ENCODE assay signal across 27 mouse cellular contexts in the genomic region with DNA sequence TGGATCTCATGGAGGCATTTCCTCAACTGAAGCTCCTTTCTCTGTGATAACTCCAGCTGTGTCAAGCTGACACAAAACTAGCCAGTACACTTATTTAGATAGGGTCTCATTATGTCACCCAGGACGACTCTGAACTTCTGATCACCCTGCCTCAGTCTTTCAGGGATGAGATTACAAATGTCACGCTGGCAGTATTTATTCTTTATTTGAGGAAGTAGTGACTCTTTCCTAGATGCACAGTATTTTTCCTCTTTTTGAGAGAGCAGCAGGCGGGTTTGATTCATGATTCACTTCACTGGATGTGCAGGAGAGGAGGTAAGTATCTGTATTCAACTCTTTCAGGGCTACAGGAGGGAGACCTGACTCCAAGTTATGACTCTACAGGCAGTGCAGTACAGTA. TPM values are rescaled to one million over a fixed set of nuclear protein-coding genes. Genes with fewer than 3 reads are reported as not detected.
A peak's percentile ranks its signal among the peaks of the same experiment; 100 is the strongest.
DNase-seq lines count a peak whose midpoint lies in the region; ATAC-seq and TF ChIP-seq lines count a peak whose summit lies in the region.
"Had no signal": no experiment of that assay in that cellular context is flagged by ENCODE, and none has a peak within 500 bp of the region (broad histone marks: within the 10 kb centered on the region; RNA-seq: fewer than 3 reads in every experiment).

No protein-coding gene starts in this region.

- peak; percentile 59 for DNase-seq in MEL (ENCODE audit: low read depth, low spot score)
- no peak for DNase-seq in left cerebral cortex, adult 11 months (ENCODE audit: low spot score)
- DNase-seq in gastrocnemius, postnatal 25 days: no peak
- DNase-seq in spleen, postnatal 14 days (ENCODE audit: low spot score in 2 of 2): no peak
- DNase-seq: adrenal gland, adult 2 months; adrenal gland, postnatal 10 days; adrenal gland, postnatal 25 days; B cell, adult 2 months; cerebellum, adult 11-12 months; cerebellum, adult 2 months; cerebellum, adult 9-10 months; cerebellum, postnatal 10 days; cerebellum, postnatal 25 days; forebrain, postnatal 0 days had no signal

- H3K4me3 ChIP-seq in MEL (ENCODE audit: control insufficient read depth in 1 of 2, insufficient read depth in 1 of 2, low read depth in 2 of 2, low read length in 2 of 2): no peak overlapping the region
- no peak overlapping the region for H3K4me3 ChIP-seq in macrophage (ENCODE audit: inconsistent target)
- H3K4me3 ChIP-seq: embryonic facial prominence, embryonic 10.5 days; embryonic facial prominence, embryonic 12.5 days; forebrain, embryonic 13.5 days; forebrain, embryonic 15.5 days had no signal

- no peak for TF ChIP-seq RAD21 in MEL (IDR thresholded peaks at IDR 0.05; ENCODE audit: low read depth, low read length)

- H3K79me2 ChIP-seq in MEL (ENCODE audit: control insufficient read depth, insufficient read depth, low read length, poor library complexity) (peaks cover 42% of the 10 kb centered on the region), macrophage (ENCODE audit: inconsistent target) (peaks cover 89% of the 10 kb centered on the region)

- TF ChIP-seq EP300 in MEL (IDR thresholded peaks at IDR 0.05; ENCODE audit: low read depth in 1 of 2, low read length in 2 of 2): no peak

- H3K27ac ChIP-seq in MEL (ENCODE audit: control insufficient read depth, low read depth, low read length) (no peak overlapping the region), macrophage (peak overlapping the region; percentile 19; the same call in 1 of the 2 replicates)
- H3K27ac ChIP-seq: embryonic facial prominence, embryonic 10.5 days; embryonic facial prominence, embryonic 12.5 days; forebrain, embryonic 13.5 days; forebrain, embryonic 15.5 days had no signal

- TF ChIP-seq CTCF in MEL (IDR thresholded peaks at IDR 0.05 in 2 of 3, conservative IDR thresholded peaks at IDR 0.05 in 1 of 3; ENCODE audit: control insufficient read depth in 1 of 3, insufficient read depth in 1 of 3, low read depth in 2 of 3, low read length in 3 of 3, poor library complexity in 1 of 3, severe bottlenecking in 1 of 3): no peak

- TF ChIP-seq POLR2A in MEL (IDR thresholded peaks at IDR 0.05; ENCODE audit: control insufficient read depth in 1 of 2, insufficient read depth in 1 of 2, low read depth in 1 of 2, low read length in 2 of 2, poor library complexity in 1 of 2): no peak

- H3K36me3 ChIP-seq in MEL (ENCODE audit: control insufficient read depth in 1 of 2, insufficient read depth in 2 of 2, low read length in 2 of 2) (peaks cover 16 to 56% of the 10 kb centered on the region in 2 experiments), macrophage (ENCODE audit: inconsistent target) (peaks cover 28% of the 10 kb centered on the region)

- no peaks in the 10 kb centered on the region for H3K9me3 ChIP-seq in MEL (replicated peaks; ENCODE audit: insufficient read depth, low read length)
- H3K9me3 ChIP-seq: embryonic facial prominence, embryonic 10.5 days; embryonic facial prominence, embryonic 12.5 days; forebrain, embryonic 13.5 days; forebrain, embryonic 15.5 days; G1E had no signal

- no peak overlapping the region for H3K9ac ChIP-seq in MEL (ENCODE audit: control insufficient read depth, low read depth, low read length, poor library complexity, severe bottlenecking)
- H3K9ac ChIP-seq: embryonic facial prominence, embryonic 12.5 days; forebrain, embryonic 13.5 days; forebrain, embryonic 15.5 days; forebrain, postnatal 0 days had no signal

- no peaks in the 10 kb centered on the region for H3K27me3 ChIP-seq in MEL (ENCODE audit: control insufficient read depth in 1 of 2, insufficient read depth in 2 of 2, low read length in 2 of 2)
- H3K27me3 ChIP-seq: CH12.LX; embryonic facial prominence, embryonic 12.5 days; forebrain, embryonic 13.5 days; forebrain, embryonic 15.5 days had no signal

- peak; percentile 63 for ATAC-seq in granulocyte monocyte progenitor cell, adult 5-6 weeks (replicated peaks; ENCODE audit: poor library complexity, severe bottlenecking)
- ATAC-seq: CD4-positive, CD25-positive, alpha-beta regulatory T cell, adult 4 months; forebrain, embryonic 13.5 days; forebrain, embryonic 15.5 days; forebrain, postnatal 0 days had no signal

- peaks cover 0 to 8% of the 10 kb centered on the region in 2 experiments; a peak in 1 of 4 replicates for H3K4me1 ChIP-seq in MEL (ENCODE audit: control insufficient read depth in 1 of 2, insufficient read depth in 2 of 2, low read length in 2 of 2)
- H3K4me1 ChIP-seq: embryonic facial prominence, embryonic 10.5 days; embryonic facial prominence, embryonic 12.5 days; forebrain, embryonic 13.5 days; forebrain, embryonic 15.5 days had no signal

- WGBS in macrophage (ENCODE audit: missing documents): 23% methylated on average over 3 of the region's 3 CpGs

TF ChIP-seq in MEL, 35 proteins besides CTCF, POLR2A, EP300 and RAD21:
- TF ChIP-seq ETS1 (IDR thresholded peaks at IDR 0.05; ENCODE audit: low read depth, low read length) (peak; percentile 39; the same call in 1 of the 2 replicates), GATA1 (IDR thresholded peaks at IDR 0.05; ENCODE audit: low read depth, low read length) (no peak)

RNA-seq across cellular contexts. Expression of a gene that starts 17.3 kb away (rescaled TPM):
- not detected in 2 replicates for total RNA-seq in MEL (2012; rRNA removed)
- polyA plus RNA-seq in MEL (2012; ENCODE audit: insufficient read depth in 1 of 2, insufficient read length in 2 of 2, low read depth in 1 of 2, low replicate concordance in 2 of 2, missing spikeins in 1 of 2) (not detected), macrophage (2018) (not detected in 3 replicates)
- not detected in 2 replicates for total RNA-seq in granulocyte monocyte progenitor cell, adult 5-6 weeks (2014; fragmentation: Nextera tagmentation)
- not detected in 2 replicates for total RNA-seq in granulocyte monocyte progenitor cell, adult 5-6 weeks (2017)
- not detected for total RNA-seq in macrophage (2018; cell fraction: chromatin; rRNA removed)
- total RNA-seq in macrophage (2018; cell fraction: cytosol; rRNA removed): not detected
- not detected for total RNA-seq in macrophage (2018; cell fraction: nucleus; rRNA removed)
- not detected for total RNA-seq in gastrocnemius, postnatal 25 days (2021)
- total RNA-seq: adrenal gland, adult 2 months; adrenal gland, postnatal 10 days; adrenal gland, postnatal 25 days; adrenal gland, postnatal 4 days; CH12.LX; forebrain, postnatal 0 days; G1E had no signal
- polyA plus RNA-seq: adrenal gland, adult 2 months; CD4-positive, CD25-positive, alpha-beta regulatory T cell, adult 4 months; cerebellum, adult 2 months; cortical plate, adult 2 months; embryonic facial prominence, embryonic 10.5 days; embryonic facial prominence, embryonic 12.5 days; embryonic facial prominence, embryonic 14.5 days; forebrain, embryonic 11.5 days; forebrain, embryonic 13.5 days; forebrain, embryonic 15.5 days; forebrain, postnatal 0 days had no signal

RNA-seq across cellular contexts. Expression of a gene that starts 45.1 kb away (rescaled TPM):
- total RNA-seq in MEL (2012; rRNA removed): 44.6 and 46.0 TPM in 2 replicates
- polyA plus RNA-seq in MEL (2012; ENCODE audit: insufficient read depth in 1 of 2, insufficient read length in 2 of 2, low read depth in 1 of 2, low replicate concordance in 2 of 2, missing spikeins in 1 of 2): 100 to 1,000 TPM in 1 of 2 experiments, 10 to 100 TPM in 1; 39.8 to 203 TPM
- 153 and 161 TPM in 2 replicates for total RNA-seq in granulocyte monocyte progenitor cell, adult 5-6 weeks (2014; fragmentation: Nextera tagmentation)
- 156 and 170 TPM in 2 replicates for total RNA-seq in granulocyte monocyte progenitor cell, adult 5-6 weeks (2017)
- 100 to 1,000 TPM in 25 of 26 experiments, 10 to 100 TPM in 1; 90.4 to 463 (median 147) TPM for total RNA-seq in macrophage (2018; cell fraction: chromatin; rRNA removed)
- total RNA-seq in macrophage (2018; cell fraction: cytosol; rRNA removed): 10 to 100 TPM; 18.7 to 68.1 (median 23.2) TPM
- total RNA-seq in macrophage (2018; cell fraction: nucleus; rRNA removed): 100 to 1,000 TPM in 15 of 26 experiments, 10 to 100 TPM in 11; 68.7 to 373 (median 139) TPM
- polyA plus RNA-seq in macrophage (2018): 18.5 to 21.9 TPM (median 20.9 TPM) in 3 replicates
- 1 to 10 TPM; 4.6 to 5.5 TPM for total RNA-seq in gastrocnemius, postnatal 25 days (2021)
